Comparison of ENCODE assay signal across 26 mouse cellular contexts in the genomic region with DNA sequence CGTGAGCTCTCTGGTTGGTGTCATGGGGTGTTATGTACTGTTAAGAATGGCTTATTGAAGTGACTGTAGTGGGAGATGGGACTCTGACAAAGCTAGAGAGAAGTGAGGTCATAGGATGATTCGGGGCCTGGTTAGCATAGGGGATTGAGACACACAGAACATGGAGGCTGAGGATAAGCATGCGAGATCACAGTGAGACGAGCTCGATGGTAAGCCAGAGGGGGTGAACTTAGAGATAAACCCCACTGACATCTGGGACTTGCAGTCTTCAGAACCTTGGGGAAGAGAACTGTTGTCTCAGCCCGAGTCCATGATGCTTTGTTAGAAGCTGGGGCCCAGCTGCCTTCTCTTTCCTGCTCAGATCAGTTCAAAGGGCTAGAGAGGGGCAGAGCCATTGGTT.
"Had no signal": no experiment of that assay in that cellular context is flagged by ENCODE, and none has a peak within 500 bp of the region (broad histone marks: within the 10 kb centered on the region; RNA-seq: fewer than 3 reads in every experiment).

No protein-coding gene starts in this region.

- ATAC-seq: hindbrain, embryonic 16.5 days; inflammation-experienced regulatory T-cells, adult 6 months; intestine, embryonic 15.5 days; intestine, postnatal 0 days had no signal

- DNase-seq: gastrocnemius, postnatal 14 days; gastrocnemius, postnatal 36 days; heart, adult 11 months; heart, adult 2 months; heart, postnatal 4 days; kidney, adult 18-20 months; kidney, adult 8-10 months; kidney, postnatal 10 days; kidney, postnatal 25 days; kidney, postnatal 4 days; left cerebral cortex, postnatal 4 days had no signal

- H3K4me3 ChIP-seq: heart, adult 2 months; heart, embryonic 13.5 days; heart, embryonic 15.5 days; hindbrain, embryonic 10.5 days; hindbrain, embryonic 12.5 days; intestine, embryonic 15.5 days; layer of hippocampus, adult 2 months; left cerebral cortex, adult 2 months; limb, embryonic 13.5 days; limb, embryonic 15.5 days; liver, embryonic 15.5 days had no signal

- H3K9ac ChIP-seq: heart, embryonic 13.5 days; heart, embryonic 15.5 days; hindbrain, embryonic 12.5 days; hindbrain, embryonic 14.5 days; intestine, embryonic 15.5 days; limb, embryonic 13.5 days; limb, embryonic 15.5 days; liver, embryonic 15.5 days had no signal

- H3K4me2 ChIP-seq: heart, embryonic 11.5 days; heart, embryonic 13.5 days; heart, embryonic 15.5 days; hindbrain, embryonic 12.5 days; hindbrain, embryonic 14.5 days; intestine, embryonic 15.5 days; limb, embryonic 13.5 days; limb, embryonic 15.5 days; liver, embryonic 15.5 days had no signal

- H3K4me1 ChIP-seq: intestine, embryonic 15.5 days; limb, embryonic 13.5 days; limb, embryonic 15.5 days had no signal

- H3K9me3 ChIP-seq: heart, embryonic 13.5 days; heart, embryonic 15.5 days; hindbrain, embryonic 10.5 days; hindbrain, embryonic 12.5 days; intestine, embryonic 15.5 days; limb, embryonic 13.5 days; limb, embryonic 15.5 days; liver, embryonic 15.5 days had no signal

- H3K27ac ChIP-seq: heart, adult 2 months; heart, embryonic 13.5 days; heart, embryonic 15.5 days; hindbrain, embryonic 10.5 days; hindbrain, embryonic 12.5 days; hindbrain, embryonic 14.5 days; intestine, embryonic 15.5 days; layer of hippocampus, adult 2 months; left cerebral cortex, adult 2 months; limb, embryonic 13.5 days; limb, embryonic 15.5 days; liver, embryonic 15.5 days had no signal

- H3K36me3 ChIP-seq: heart, embryonic 13.5 days; heart, embryonic 15.5 days; hindbrain, embryonic 10.5 days; hindbrain, embryonic 12.5 days; intestine, embryonic 15.5 days; limb, embryonic 13.5 days; limb, embryonic 15.5 days; liver, embryonic 15.5 days had no signal

- H3K27me3 ChIP-seq: heart, embryonic 13.5 days; heart, embryonic 15.5 days; hindbrain, embryonic 12.5 days; intestine, embryonic 15.5 days; limb, embryonic 13.5 days; limb, embryonic 15.5 days; liver, embryonic 15.5 days had no signal
